Mouse (Mus musculus): ENCODE data around the gene Tead2. TPM values are rescaled to one million over a fixed set of nuclear protein-coding genes. Genes with fewer than 3 reads are reported as not detected.

Gene Tead2
- 1.7 TPM for polyA plus RNA-seq (2014; fragmentation: Illumina TruSeq; extraction: RNeasy Lipid Tissue Mini Kit (QIAGEN cat#74804); ENCODE audit: low replicate concordance)

DNA sequence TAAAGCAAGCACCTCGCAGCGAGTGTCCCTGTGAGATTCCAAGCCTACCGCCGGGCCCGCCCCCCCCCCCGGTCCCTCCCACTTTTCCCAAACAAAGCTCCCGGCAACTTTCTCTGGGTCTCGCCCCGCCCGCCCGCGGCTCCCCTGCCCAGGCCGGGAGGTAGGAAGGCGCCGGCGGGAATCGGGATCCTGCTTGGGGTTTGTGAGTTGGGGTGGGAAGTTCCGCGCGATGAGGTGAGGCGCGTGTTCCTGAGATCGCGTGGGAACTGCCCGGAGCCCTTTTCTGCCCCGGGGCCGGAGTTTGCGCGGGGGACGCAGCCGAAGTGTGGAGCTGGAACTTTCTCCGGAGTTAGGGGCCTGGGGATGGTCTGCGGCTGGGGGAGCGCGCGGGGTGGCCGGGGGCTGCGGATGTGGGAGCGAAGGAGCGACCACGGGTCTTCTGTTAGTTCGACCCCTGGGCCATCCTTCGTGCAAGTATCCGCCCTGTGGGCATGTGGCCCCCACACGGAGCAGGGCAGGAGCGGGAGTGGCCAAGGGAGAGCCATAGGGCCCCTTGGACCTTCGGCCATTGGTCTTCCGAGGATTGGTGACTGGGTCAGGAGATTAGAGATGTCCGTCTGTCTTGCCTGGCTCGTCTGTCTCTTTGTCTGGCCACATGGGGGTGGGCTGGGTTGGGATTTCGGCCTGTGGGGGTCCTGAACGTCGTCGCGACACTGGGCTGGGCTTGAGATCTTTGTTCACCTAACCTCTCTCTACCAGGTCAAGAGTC is at the start of gene Tead2:
Gene Tead2, plus strand, starts transcription at position 81 of the 769 bp plus-strand sequence.

DNA sequence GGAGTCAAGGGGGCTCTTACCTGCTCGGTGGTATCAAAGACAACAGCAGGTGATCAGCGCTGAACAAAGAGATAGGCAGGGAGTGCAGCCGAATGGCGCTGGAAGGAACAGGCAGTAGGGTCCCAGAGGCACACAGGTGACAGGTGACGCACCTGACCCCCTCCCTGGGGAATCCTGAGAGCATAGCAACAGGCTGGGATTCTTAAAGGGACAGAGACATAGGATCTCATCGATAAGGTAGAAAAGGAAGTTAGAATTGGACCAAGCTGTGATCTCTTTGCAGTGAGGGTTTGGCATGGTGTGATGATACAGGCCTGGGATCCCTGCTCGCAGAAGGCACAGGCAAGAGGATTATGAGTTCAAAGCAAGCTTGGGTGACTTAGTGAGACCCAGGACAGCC is 36.1 kb upstream of the Tead2 start, which contains the start of gene Gfy:
Gene Gfy, minus strand, starts transcription at position 101 of the 400 bp plus-strand sequence.

DNA sequence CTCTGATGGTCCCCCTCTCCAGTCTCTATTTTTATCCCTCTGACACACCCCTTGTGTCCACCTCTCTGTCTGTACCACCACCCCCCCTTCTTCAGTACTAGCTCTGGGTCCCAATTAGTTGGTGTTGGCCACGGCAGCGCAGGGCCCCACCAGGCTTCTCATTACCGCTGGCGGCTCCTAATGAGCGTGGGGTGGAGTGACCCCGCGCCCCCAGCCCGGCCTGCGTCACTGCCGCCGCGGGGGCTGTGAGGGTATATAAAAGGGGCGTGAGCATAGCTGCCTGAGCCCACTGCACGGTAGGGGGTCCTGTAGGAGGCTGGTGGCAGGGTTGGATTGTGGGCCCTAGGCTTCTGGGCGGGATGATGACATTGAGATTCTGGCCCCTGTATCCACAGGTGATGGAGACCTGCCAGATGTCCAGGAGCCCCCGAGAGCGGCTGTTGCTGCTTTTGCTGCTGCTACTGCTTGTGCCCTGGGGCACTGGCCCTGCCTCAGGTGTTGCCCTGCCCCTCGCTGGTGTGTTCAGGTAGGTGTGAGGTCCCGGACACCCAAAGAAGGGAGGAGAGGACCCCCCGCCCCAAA is 34.6 kb upstream of the Tead2 start, which contains the start of gene Pth2:
Gene Pth2, plus strand, starts transcription at position 100 of the 582 bp plus-strand sequence.

DNA sequence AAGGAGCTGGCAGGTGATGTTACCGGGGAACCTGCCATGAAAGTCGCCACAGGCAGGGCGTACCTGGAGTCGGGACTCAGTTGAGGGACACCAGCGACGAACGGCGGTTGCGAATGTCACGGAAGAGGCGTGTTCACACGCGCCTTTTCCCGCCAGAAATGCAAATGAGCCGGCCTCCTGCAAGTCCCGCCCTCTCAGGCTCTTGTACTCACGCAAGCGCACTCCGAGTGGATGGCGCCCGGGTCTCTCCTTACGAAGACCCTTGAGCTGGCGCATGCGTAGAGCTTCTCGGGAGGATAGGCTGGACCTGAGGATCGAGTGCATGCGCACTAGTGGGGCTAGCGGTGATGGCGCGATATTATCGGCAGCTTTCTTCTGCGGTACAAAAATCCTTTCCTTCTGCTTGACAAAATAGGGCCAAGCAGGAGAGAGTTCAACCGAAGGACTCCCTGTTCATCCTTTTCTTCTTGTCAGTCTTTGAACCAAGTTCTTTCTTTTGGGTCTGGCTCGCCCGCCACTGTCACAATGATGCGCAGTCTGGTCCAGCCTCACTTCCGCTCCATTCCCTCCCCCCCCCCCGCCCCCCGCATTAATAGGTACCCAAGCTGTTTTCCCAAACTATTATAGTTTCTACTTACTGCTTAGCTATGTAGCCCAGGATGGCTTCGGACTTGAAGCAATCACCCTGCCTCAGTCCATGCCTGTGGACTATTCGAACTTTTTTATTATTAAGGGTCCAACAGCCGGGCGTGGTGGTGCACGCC is 11.0 kb upstream of the Tead2 start, which contains the start of gene Ccdc155:
Gene Ccdc155, minus strand, starts transcription at position 513 of the 764 bp plus-strand sequence.

DNA sequence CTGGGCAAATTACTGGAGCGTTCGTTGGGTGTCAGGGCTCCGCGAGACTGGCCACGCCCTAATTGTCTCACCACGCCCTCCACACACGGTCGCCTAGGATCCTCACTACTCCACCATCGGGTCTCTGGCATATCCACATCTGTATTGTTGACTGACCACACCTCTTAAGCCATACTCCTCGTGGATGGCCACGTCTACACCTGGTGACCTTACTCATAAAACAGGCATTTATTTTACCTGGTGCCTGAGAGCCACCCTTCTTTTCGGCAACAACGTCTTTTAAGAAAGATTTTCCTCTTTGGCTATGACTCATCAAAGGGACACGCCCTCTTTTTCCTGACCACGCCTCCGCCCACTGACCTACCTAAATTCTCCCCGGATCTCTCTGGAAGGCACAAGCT is 3.7 kb upstream of the Tead2 start, which contains the start of gene Dkkl1:
Gene Dkkl1, minus strand, starts transcription at position 297 of the 401 bp plus-strand sequence.

DNA sequence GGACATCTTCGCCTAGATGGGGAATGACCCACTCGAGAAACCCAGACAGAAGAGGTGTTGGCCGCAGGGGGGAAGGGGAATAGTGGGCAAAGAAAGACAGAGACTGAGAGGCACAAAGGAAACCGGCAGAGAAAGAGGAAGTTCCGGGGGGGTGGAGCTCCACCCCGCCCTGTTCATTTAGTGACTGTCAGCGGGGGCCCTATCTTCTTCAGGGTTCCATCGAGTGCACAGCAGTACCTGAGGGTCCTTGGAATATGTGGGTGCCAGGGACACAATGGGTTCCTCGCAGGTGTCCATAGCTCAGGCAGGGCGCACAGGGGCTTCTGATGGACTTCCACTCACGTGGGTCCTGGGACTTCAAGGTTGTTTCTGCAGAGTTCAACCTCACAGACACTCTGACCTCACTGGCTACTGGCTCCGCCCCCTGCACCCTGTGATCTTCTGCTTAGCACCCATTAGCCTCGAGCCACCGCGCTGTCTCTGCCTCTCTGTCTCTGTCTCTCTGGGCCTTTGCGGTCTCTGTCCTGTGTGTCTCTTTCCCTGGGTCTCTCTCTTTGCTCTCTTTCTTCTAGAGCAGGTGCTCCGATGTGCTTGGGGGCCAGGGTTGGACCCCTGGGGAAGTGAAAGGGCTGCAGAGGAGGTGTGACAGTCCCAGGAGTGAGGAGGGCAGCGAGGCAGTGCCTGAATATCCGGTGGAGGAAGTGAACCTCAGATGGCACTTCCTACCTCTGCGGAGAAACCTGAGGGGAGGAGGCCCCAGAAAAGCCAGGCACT is 23.4 kb downstream of the Tead2 start, which contains the start of gene Cd37:
Gene Cd37, minus strand, starts transcription at position 393 of the 774 bp plus-strand sequence.

DNA sequence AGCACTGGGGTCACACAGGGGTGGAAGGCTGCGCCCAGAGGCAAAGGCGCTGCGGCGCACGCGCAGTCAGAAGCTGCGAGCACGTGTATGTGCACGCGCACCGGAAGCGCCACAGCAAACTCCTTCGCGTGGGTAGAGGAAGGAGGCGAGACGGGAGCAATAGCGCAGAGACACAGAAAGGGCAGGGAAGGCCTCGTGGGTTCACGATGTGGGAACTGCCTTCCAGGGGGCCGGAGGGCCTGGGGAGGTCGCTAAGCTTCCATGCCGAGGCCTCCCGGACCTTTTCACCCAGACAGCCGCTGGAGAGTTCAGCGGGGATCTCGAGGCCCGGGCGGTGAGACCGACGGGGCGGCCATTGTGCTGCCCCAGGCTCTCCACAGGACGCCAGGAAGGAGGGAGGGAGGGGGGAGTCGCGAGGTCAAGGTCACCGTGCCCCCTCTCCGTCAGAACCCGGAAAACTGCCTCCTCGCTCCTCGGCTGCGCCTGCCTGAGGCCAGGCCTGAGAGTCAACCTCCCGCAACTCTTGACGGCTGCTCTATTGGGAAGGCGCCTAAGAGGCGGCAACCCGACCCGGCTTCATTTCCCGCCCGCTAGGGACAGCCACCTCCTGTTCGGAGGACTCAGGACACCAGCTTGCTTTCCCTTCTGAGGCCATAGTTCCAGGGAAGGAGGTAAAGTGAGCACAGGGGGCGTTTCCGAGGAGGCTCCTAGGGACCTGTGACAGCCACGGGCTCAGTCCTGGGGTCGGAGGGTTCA is 25.3 kb downstream of the Tead2 start, which contains the start of gene Slc6a16:
Gene Slc6a16, plus strand, starts transcription at position 453 of the 756 bp plus-strand sequence.

DNA sequence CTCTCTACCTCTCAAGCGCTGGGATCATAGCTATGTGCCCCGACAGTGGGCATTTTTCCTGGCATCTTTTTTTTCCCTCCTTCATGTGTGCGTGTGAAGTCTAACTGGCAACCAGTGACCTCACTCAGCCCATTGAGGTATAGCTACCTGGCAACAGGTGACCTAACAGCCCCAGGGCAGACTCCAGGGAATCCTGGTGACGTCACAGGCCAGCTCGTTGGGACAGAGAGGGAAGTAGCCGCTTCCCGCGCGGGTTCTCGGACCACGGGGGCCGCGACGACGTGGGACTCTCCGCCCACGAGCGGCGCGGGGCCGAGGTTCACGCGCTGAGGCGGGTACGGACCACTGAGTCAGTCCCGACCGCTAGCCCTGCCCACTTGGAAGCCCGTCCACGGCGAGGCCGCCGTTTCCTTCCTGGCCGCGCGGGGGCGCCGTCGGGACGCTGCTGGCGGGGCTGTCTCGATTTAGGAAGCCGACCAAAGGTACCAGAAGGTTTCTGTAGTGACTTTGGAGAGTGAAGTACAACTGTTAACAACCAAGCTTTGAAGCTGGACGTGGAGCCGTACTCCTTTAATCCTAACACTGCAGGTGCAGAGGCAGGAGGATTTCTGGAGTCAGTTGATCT is 61.7 kb downstream of the Tead2 start, which contains the start of gene Slc6a21:
Gene Slc6a21, plus strand, starts transcription at position 378 of the 625 bp plus-strand sequence.

Other genes starting within 250 kb of the Tead2 start
- gene Cpt1c, start 240.9 kb upstream of the Tead2 start, polyA plus RNA-seq (2014; fragmentation: Illumina TruSeq; extraction: RNeasy Lipid Tissue Mini Kit (QIAGEN cat#74804); ENCODE audit: low replicate concordance) = 0.15 TPM
- gene Prmt1, start 229.2 kb upstream of the Tead2 start, polyA plus RNA-seq (2014; fragmentation: Illumina TruSeq; extraction: RNeasy Lipid Tissue Mini Kit (QIAGEN cat#74804); ENCODE audit: low replicate concordance) = 2.3 TPM
- gene Irf3, start 218.1 kb upstream of the Tead2 start, polyA plus RNA-seq (2014; fragmentation: Illumina TruSeq; extraction: RNeasy Lipid Tissue Mini Kit (QIAGEN cat#74804); ENCODE audit: low replicate concordance) = 11.1 TPM
- not detected for gene Bcl2l12, start 217.0 kb upstream of the Tead2 start, polyA plus RNA-seq (2014; fragmentation: Illumina TruSeq; extraction: RNeasy Lipid Tissue Mini Kit (QIAGEN cat#74804); ENCODE audit: low replicate concordance)
- gene Scaf1, start 199.4 kb upstream of the Tead2 start, polyA plus RNA-seq (2014; fragmentation: Illumina TruSeq; extraction: RNeasy Lipid Tissue Mini Kit (QIAGEN cat#74804); ENCODE audit: low replicate concordance) = 2.0 TPM
- gene Rras, start 197.8 kb upstream of the Tead2 start, polyA plus RNA-seq (2014; fragmentation: Illumina TruSeq; extraction: RNeasy Lipid Tissue Mini Kit (QIAGEN cat#74804); ENCODE audit: low replicate concordance) = 1.1 TPM
- gene Prr12, start 162.9 kb upstream of the Tead2 start, polyA plus RNA-seq (2014; fragmentation: Illumina TruSeq; extraction: RNeasy Lipid Tissue Mini Kit (QIAGEN cat#74804); ENCODE audit: low replicate concordance) = not detected
- 4.6 TPM for gene Nosip, start 153.3 kb upstream of the Tead2 start, polyA plus RNA-seq (2014; fragmentation: Illumina TruSeq; extraction: RNeasy Lipid Tissue Mini Kit (QIAGEN cat#74804); ENCODE audit: low replicate concordance)
- gene Prrg2, start 153.1 kb upstream of the Tead2 start, polyA plus RNA-seq (2014; fragmentation: Illumina TruSeq; extraction: RNeasy Lipid Tissue Mini Kit (QIAGEN cat#74804); ENCODE audit: low replicate concordance) = 9.4 TPM
- not detected for gene Rcn3, start 123.5 kb upstream of the Tead2 start, polyA plus RNA-seq (2014; fragmentation: Illumina TruSeq; extraction: RNeasy Lipid Tissue Mini Kit (QIAGEN cat#74804); ENCODE audit: low replicate concordance)
- 3.7 TPM for gene Fcgrt, start 111.9 kb upstream of the Tead2 start, polyA plus RNA-seq (2014; fragmentation: Illumina TruSeq; extraction: RNeasy Lipid Tissue Mini Kit (QIAGEN cat#74804); ENCODE audit: low replicate concordance)
- 126 TPM for gene Rps11, start 91.3 kb upstream of the Tead2 start, polyA plus RNA-seq (2014; fragmentation: Illumina TruSeq; extraction: RNeasy Lipid Tissue Mini Kit (QIAGEN cat#74804); ENCODE audit: low replicate concordance)
- gene Rpl13a, start 87.0 kb upstream of the Tead2 start, polyA plus RNA-seq (2014; fragmentation: Illumina TruSeq; extraction: RNeasy Lipid Tissue Mini Kit (QIAGEN cat#74804); ENCODE audit: low replicate concordance) = 181 TPM
- gene Gm45713, start 79.5 kb upstream of the Tead2 start, polyA plus RNA-seq (2014; fragmentation: Illumina TruSeq; extraction: RNeasy Lipid Tissue Mini Kit (QIAGEN cat#74804); ENCODE audit: low replicate concordance) = not detected
- gene Flt3l, start 79.3 kb upstream of the Tead2 start, polyA plus RNA-seq (2014; fragmentation: Illumina TruSeq; extraction: RNeasy Lipid Tissue Mini Kit (QIAGEN cat#74804); ENCODE audit: low replicate concordance) = 13.9 TPM
- not detected for gene Pih1d1, start 61.5 kb upstream of the Tead2 start, polyA plus RNA-seq (2014; fragmentation: Illumina TruSeq; extraction: RNeasy Lipid Tissue Mini Kit (QIAGEN cat#74804); ENCODE audit: low replicate concordance)
- gene Aldh16a1, start 61.2 kb upstream of the Tead2 start, polyA plus RNA-seq (2014; fragmentation: Illumina TruSeq; extraction: RNeasy Lipid Tissue Mini Kit (QIAGEN cat#74804); ENCODE audit: low replicate concordance) = 13.8 TPM
- not detected for gene Slc17a7, start 51.8 kb upstream of the Tead2 start, polyA plus RNA-seq (2014; fragmentation: Illumina TruSeq; extraction: RNeasy Lipid Tissue Mini Kit (QIAGEN cat#74804); ENCODE audit: low replicate concordance)
- gene Gfy, start 36.2 kb upstream of the Tead2 start, polyA plus RNA-seq (2014; fragmentation: Illumina TruSeq; extraction: RNeasy Lipid Tissue Mini Kit (QIAGEN cat#74804); ENCODE audit: low replicate concordance) = not detected
- not detected for gene Pth2, start 34.8 kb upstream of the Tead2 start, polyA plus RNA-seq (2014; fragmentation: Illumina TruSeq; extraction: RNeasy Lipid Tissue Mini Kit (QIAGEN cat#74804); ENCODE audit: low replicate concordance)
- gene Ccdc155, start 10.9 kb upstream of the Tead2 start, polyA plus RNA-seq (2014; fragmentation: Illumina TruSeq; extraction: RNeasy Lipid Tissue Mini Kit (QIAGEN cat#74804); ENCODE audit: low replicate concordance) = not detected
- not detected for gene Dkkl1, start 3.6 kb upstream of the Tead2 start, polyA plus RNA-seq (2014; fragmentation: Illumina TruSeq; extraction: RNeasy Lipid Tissue Mini Kit (QIAGEN cat#74804); ENCODE audit: low replicate concordance)
- 2.0 TPM for gene Cd37, start 23.4 kb downstream of the Tead2 start, polyA plus RNA-seq (2014; fragmentation: Illumina TruSeq; extraction: RNeasy Lipid Tissue Mini Kit (QIAGEN cat#74804); ENCODE audit: low replicate concordance)
- gene Slc6a16, start 25.3 kb downstream of the Tead2 start, polyA plus RNA-seq (2014; fragmentation: Illumina TruSeq; extraction: RNeasy Lipid Tissue Mini Kit (QIAGEN cat#74804); ENCODE audit: low replicate concordance) = not detected
- not detected for gene Slc6a21, start 61.8 kb downstream of the Tead2 start, polyA plus RNA-seq (2014; fragmentation: Illumina TruSeq; extraction: RNeasy Lipid Tissue Mini Kit (QIAGEN cat#74804); ENCODE audit: low replicate concordance)
- 3.0 TPM for gene Trpm4, start 118.0 kb downstream of the Tead2 start, polyA plus RNA-seq (2014; fragmentation: Illumina TruSeq; extraction: RNeasy Lipid Tissue Mini Kit (QIAGEN cat#74804); ENCODE audit: low replicate concordance)
- not detected for gene Hrc, start 119.5 kb downstream of the Tead2 start, polyA plus RNA-seq (2014; fragmentation: Illumina TruSeq; extraction: RNeasy Lipid Tissue Mini Kit (QIAGEN cat#74804); ENCODE audit: low replicate concordance)
- gene Ppfia3, start 151.3 kb downstream of the Tead2 start, polyA plus RNA-seq (2014; fragmentation: Illumina TruSeq; extraction: RNeasy Lipid Tissue Mini Kit (QIAGEN cat#74804); ENCODE audit: low replicate concordance) = not detected
- not detected for gene Lin7b, start 154.8 kb downstream of the Tead2 start, polyA plus RNA-seq (2014; fragmentation: Illumina TruSeq; extraction: RNeasy Lipid Tissue Mini Kit (QIAGEN cat#74804); ENCODE audit: low replicate concordance)
- gene Snrnp70, start 180.0 kb downstream of the Tead2 start, polyA plus RNA-seq (2014; fragmentation: Illumina TruSeq; extraction: RNeasy Lipid Tissue Mini Kit (QIAGEN cat#74804); ENCODE audit: low replicate concordance) = 55.6 TPM
- gene Kcna7, start 189.9 kb downstream of the Tead2 start, polyA plus RNA-seq (2014; fragmentation: Illumina TruSeq; extraction: RNeasy Lipid Tissue Mini Kit (QIAGEN cat#74804); ENCODE audit: low replicate concordance) = not detected
- gene Ntf5, start 197.9 kb downstream of the Tead2 start, polyA plus RNA-seq (2014; fragmentation: Illumina TruSeq; extraction: RNeasy Lipid Tissue Mini Kit (QIAGEN cat#74804); ENCODE audit: low replicate concordance) = not detected
- gene Lhb, start 205.1 kb downstream of the Tead2 start, polyA plus RNA-seq (2014; fragmentation: Illumina TruSeq; extraction: RNeasy Lipid Tissue Mini Kit (QIAGEN cat#74804); ENCODE audit: low replicate concordance) = not detected
- 1.0 TPM for gene Gys1, start 219.1 kb downstream of the Tead2 start, polyA plus RNA-seq (2014; fragmentation: Illumina TruSeq; extraction: RNeasy Lipid Tissue Mini Kit (QIAGEN cat#74804); ENCODE audit: low replicate concordance)
- not detected for gene Ruvbl2, start 222.3 kb downstream of the Tead2 start, polyA plus RNA-seq (2014; fragmentation: Illumina TruSeq; extraction: RNeasy Lipid Tissue Mini Kit (QIAGEN cat#74804); ENCODE audit: low replicate concordance)
- 6.2 TPM for gene Ftl1, start 244.1 kb downstream of the Tead2 start, polyA plus RNA-seq (2014; fragmentation: Illumina TruSeq; extraction: RNeasy Lipid Tissue Mini Kit (QIAGEN cat#74804); ENCODE audit: low replicate concordance)

All from small intestine, adult 10 weeks (tissue).